Mouse (Mus musculus) cortical plate, adult 2 months (tissue): Measurements from ENCODE around the gene Col4a1.

Experiments used
- CTCF ChIP-seq: fragments of 200-500 bp; IDR thresholded peaks from 2 replicates; pipeline ENCODE4 v1.5.1; 2011; ENCODE audit warnings: mild to moderate bottlenecking, control low read depth, low read length; ENCODE audit not compliant: insufficient read depth; ENCODE audit errors: extremely low read depth
- POLR2A ChIP-seq: fragments of 200-500 bp; IDR thresholded peaks from 2 replicates; pipeline ENCODE4 v1.6.1; 2011; ENCODE audit warnings: mild to moderate bottlenecking, low read length, control low read depth; ENCODE audit not compliant: insufficient read depth; ENCODE audit errors: extremely low read depth

- TF ChIP-seq CTCF (no peak), POLR2A (no peak)
These were observed 47.2 kb upstream of the Col4a1 start for GRCm38 (mm10) chr8:11359846-11360245.
